Mouse (Mus musculus): ENCODE measurements around the gene Rgcc. TPM values are rescaled to one million over a fixed set of nuclear protein-coding genes. Genes with fewer than 3 reads are reported as not detected.

Rgcc gene
- polyA plus RNA-seq, 1 experiment from 2014 or later, result 62.8 TPM

DNA sequence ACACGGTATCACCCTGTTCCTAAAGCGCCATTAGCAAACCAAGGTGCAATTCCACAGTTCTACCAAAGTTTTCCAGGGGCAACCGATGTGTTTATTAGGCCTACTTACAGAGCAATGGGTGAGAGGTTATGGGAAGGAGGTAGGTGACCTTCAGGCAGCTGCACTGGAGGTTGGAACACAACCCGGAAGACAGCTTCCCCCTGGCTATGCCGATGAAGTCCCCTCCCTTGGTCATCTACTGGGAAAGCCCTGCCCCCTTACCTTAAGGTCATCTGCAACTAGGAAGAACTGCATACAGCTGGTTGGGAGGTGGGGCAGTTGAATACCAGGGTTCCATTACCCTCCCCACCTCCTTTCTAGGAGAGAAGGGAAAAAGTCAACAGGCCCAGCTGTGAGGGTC, 15.9 kb downstream of the Rgcc start:
- Histone ChIP-seq H3K4me1 (replicated peaks; ENCODE audit: control insufficient read depth, insufficient read depth, low read length) (peaks cover 15% of the 10 kb centered on the region), H3K36me3 (ENCODE audit: control insufficient read depth, insufficient read depth) (no peaks in the 10 kb centered on the region), H3K9me3 (ENCODE audit: control insufficient read depth, low read length) (no peaks in the 10 kb centered on the region), H3K27ac (ENCODE audit: low read length) (no peak overlapping the region), H3K4me3 (replicated peaks; ENCODE audit: low read length) (no peak overlapping the region), H3K4me2 (ENCODE audit: low read length) (no peak overlapping the region), H3K27me3 (replicated peaks; ENCODE audit: control insufficient read depth, insufficient read depth, low read length) (no peaks in the 10 kb centered on the region), H3K9ac (replicated peaks; ENCODE audit: low read depth, low read length) (no peak overlapping the region)
- WGBS, result 93% methylated on average over 5 of the region's 5 CpGs
- no peak for ATAC-seq

DNA sequence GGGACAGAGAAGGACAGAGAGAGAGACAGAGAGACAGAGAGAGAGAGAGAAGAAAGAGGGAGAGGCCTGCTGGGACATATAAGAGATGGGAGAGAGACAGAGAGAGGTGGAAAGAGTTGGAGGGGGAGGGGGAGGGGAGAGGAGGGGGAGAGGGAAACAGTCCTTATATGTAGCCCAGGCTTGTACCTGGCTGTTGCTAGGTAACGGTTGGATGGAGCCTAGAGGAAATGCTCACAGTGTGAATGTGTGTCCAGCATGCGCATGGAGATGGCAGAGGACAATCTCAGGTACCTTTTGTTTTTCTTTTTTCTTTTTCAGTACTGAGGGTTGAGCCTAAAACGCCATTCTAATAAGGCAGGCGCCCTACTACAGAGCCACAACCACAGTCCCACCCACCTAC, 16.8 kb downstream of the Rgcc start:
- 82% methylated on average over 4 of the region's 4 CpGs for WGBS
- Histone ChIP-seq H3K36me3 (ENCODE audit: control insufficient read depth, insufficient read depth) (no peaks in the 10 kb centered on the region), H3K9ac (replicated peaks; ENCODE audit: low read depth, low read length) (no peak overlapping the region), H3K4me3 (replicated peaks; ENCODE audit: low read length) (no peak overlapping the region), H3K27me3 (replicated peaks; ENCODE audit: control insufficient read depth, insufficient read depth, low read length) (no peaks in the 10 kb centered on the region), H3K4me2 (ENCODE audit: low read length) (no peak overlapping the region), H3K27ac (ENCODE audit: low read length) (no peak overlapping the region), H3K9me3 (ENCODE audit: control insufficient read depth, low read length) (no peaks in the 10 kb centered on the region), H3K4me1 (replicated peaks; ENCODE audit: control insufficient read depth, insufficient read depth, low read length) (peaks cover 8% of the 10 kb centered on the region)
- no peak for ATAC-seq

DNA sequence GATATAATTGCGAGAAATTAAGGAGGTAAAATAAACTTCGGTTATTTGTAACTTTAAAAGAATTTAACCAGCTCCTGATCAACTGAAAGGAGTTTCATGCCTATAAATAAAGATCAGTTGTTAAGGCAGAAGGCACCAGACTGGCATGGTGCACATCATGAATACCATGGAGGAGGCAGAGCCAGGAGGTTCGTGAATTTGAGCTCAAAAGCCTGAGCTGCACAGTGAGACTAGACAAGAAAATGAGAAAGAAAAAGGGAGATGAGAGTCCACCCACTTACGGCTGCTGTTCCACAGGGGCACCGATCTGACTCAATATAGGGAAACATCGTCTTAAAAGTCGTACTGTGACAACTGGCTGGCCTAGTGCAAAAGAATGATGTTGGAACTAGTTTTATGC, 17.5 kb downstream of the Rgcc start:
- no peaks in the 10 kb centered on the region for H3K9me3 ChIP-seq (ENCODE audit: control insufficient read depth, low read length)
- no peak overlapping the region for H3K4me3 ChIP-seq (replicated peaks; ENCODE audit: low read length)
- ATAC-seq, result no peak
- no peaks in the 10 kb centered on the region for H3K27me3 ChIP-seq (replicated peaks; ENCODE audit: control insufficient read depth, insufficient read depth, low read length)
- H3K36me3 ChIP-seq (ENCODE audit: control insufficient read depth, insufficient read depth), result no peaks in the 10 kb centered on the region
- no peak overlapping the region for H3K27ac ChIP-seq (ENCODE audit: low read length)
- H3K4me1 ChIP-seq (replicated peaks; ENCODE audit: control insufficient read depth, insufficient read depth, low read length), result peaks cover 3% of the 10 kb centered on the region
- H3K9ac ChIP-seq (replicated peaks; ENCODE audit: low read depth, low read length), result no peak overlapping the region
- no peak overlapping the region for H3K4me2 ChIP-seq (ENCODE audit: low read length)
- WGBS, result 91% methylated on average over 7 of the region's 7 CpGs

DNA sequence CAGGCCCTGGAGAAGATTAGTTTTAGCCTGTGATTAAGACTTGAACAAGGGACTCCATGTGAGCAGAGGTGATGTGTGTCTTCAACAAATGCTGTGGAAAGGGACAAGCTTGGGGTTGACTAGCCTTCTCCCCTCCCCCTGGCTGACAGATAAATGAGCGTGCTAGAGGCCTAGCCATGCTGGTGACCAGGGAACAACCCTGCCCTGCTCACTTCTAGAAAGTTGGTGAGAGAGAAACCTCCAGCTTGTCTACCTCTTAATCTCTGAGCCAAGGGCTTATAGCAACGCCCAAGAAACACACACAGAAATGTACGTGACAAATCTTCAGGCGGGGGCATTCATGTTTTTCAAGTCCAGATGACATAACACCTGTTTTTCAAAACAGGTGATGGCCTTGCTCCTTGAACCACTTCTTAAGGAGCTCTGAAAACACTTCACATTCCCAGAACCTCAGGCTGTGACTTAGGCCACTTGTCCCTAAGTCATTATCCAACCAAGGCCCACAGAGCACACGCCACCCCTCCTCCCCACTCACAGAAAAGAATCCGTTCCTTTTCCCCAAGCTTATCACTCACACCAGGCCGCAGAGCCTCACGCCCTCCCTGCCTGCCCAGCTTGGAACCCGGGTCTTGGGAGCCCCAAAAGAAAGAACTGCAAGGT, 19.4 kb downstream of the Rgcc start:
- no peaks in the 10 kb centered on the region for H3K36me3 ChIP-seq (ENCODE audit: control insufficient read depth, insufficient read depth)
- H3K4me3 ChIP-seq (replicated peaks; ENCODE audit: low read length), result no peak overlapping the region
- no peak for ATAC-seq
- H3K27me3 ChIP-seq (replicated peaks; ENCODE audit: control insufficient read depth, insufficient read depth, low read length), result no peaks in the 10 kb centered on the region
- no peaks in the 10 kb centered on the region for H3K4me1 ChIP-seq (replicated peaks; ENCODE audit: control insufficient read depth, insufficient read depth, low read length)
- no peak overlapping the region for H3K4me2 ChIP-seq (ENCODE audit: low read length)
- H3K9me3 ChIP-seq (ENCODE audit: control insufficient read depth, low read length), result no peaks in the 10 kb centered on the region
- WGBS, result 93% methylated on average over 9 of the region's 9 CpGs
- no peak overlapping the region for H3K9ac ChIP-seq (replicated peaks; ENCODE audit: low read depth, low read length)
- no peak overlapping the region for H3K27ac ChIP-seq (ENCODE audit: low read length)

GRCm38 (mm10) chr14:79280456-79280855, 21.0 kb downstream of the Rgcc start:
- Histone ChIP-seq H3K4me1 (replicated peaks; ENCODE audit: control insufficient read depth, insufficient read depth, low read length) (no peaks in the 10 kb centered on the region), H3K9me3 (ENCODE audit: control insufficient read depth, low read length) (no peaks in the 10 kb centered on the region), H3K4me2 (ENCODE audit: low read length) (no peak overlapping the region), H3K4me3 (replicated peaks; ENCODE audit: low read length) (no peak overlapping the region), H3K27ac (ENCODE audit: low read length) (no peak overlapping the region), H3K36me3 (ENCODE audit: control insufficient read depth, insufficient read depth) (no peaks in the 10 kb centered on the region), H3K27me3 (replicated peaks; ENCODE audit: control insufficient read depth, insufficient read depth, low read length) (no peaks in the 10 kb centered on the region), H3K9ac (replicated peaks; ENCODE audit: low read depth, low read length) (no peak overlapping the region)
- 94% methylated on average over 9 of the region's 9 CpGs for WGBS
- ATAC-seq, result no peak

- Histone ChIP-seq H3K36me3 (ENCODE audit: control insufficient read depth, insufficient read depth) (no peaks in the 10 kb centered on the region), H3K9me3 (ENCODE audit: control insufficient read depth, low read length) (no peaks in the 10 kb centered on the region), H3K27me3 (replicated peaks; ENCODE audit: control insufficient read depth, insufficient read depth, low read length) (no peaks in the 10 kb centered on the region), H3K4me1 (replicated peaks; ENCODE audit: control insufficient read depth, insufficient read depth, low read length) (no peaks in the 10 kb centered on the region), H3K4me2 (ENCODE audit: low read length) (no peak overlapping the region), H3K4me3 (replicated peaks; ENCODE audit: low read length) (no peak overlapping the region), H3K9ac (replicated peaks; ENCODE audit: low read depth, low read length) (no peak overlapping the region), H3K27ac (ENCODE audit: low read length) (no peak overlapping the region)
- ATAC-seq, result no peak
- WGBS, result 84% methylated on average over 1 of the region's 1 CpGs
Measured at GRCm38 (mm10) chr14:79279494-79279893, 22.0 kb downstream of the Rgcc start.

DNA sequence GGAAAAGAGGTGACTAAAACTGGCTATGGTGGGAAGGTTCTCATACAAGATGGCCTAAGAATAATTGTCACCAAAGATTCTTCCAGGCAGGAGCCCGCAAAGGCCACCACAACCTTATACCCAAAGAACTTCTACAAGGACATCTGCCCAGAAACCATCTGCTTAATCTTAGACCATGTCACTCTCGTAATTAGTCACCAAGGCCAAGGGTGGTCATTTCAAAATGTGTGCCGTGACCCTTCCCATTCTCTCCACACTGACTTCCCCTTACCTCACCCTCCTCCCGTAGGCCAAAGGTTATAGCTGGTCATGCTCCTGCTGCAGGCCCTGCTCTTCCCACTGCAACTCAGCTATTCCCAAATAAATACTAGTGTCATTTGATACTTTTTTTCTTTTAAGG, 22.5 kb downstream of the Rgcc start:
- Histone ChIP-seq H3K9me3 (ENCODE audit: control insufficient read depth, low read length) (no peaks in the 10 kb centered on the region), H3K36me3 (ENCODE audit: control insufficient read depth, insufficient read depth) (no peaks in the 10 kb centered on the region), H3K27me3 (replicated peaks; ENCODE audit: control insufficient read depth, insufficient read depth, low read length) (no peaks in the 10 kb centered on the region), H3K4me2 (ENCODE audit: low read length) (no peak overlapping the region), H3K4me1 (replicated peaks; ENCODE audit: control insufficient read depth, insufficient read depth, low read length) (no peaks in the 10 kb centered on the region), H3K4me3 (replicated peaks; ENCODE audit: low read length) (no peak overlapping the region), H3K9ac (replicated peaks; ENCODE audit: low read depth, low read length) (no peak overlapping the region), H3K27ac (ENCODE audit: low read length) (no peak overlapping the region)
- WGBS, result 90% methylated on average over 4 of the region's 4 CpGs
- no peak for ATAC-seq

GRCm38 (mm10) chr14:79277922-79278321, 23.5 kb downstream of the Rgcc start:
- Histone ChIP-seq H3K4me2 (ENCODE audit: low read length) (no peak overlapping the region), H3K9me3 (ENCODE audit: control insufficient read depth, low read length) (no peaks in the 10 kb centered on the region), H3K27me3 (replicated peaks; ENCODE audit: control insufficient read depth, insufficient read depth, low read length) (no peaks in the 10 kb centered on the region), H3K4me3 (replicated peaks; ENCODE audit: low read length) (no peak overlapping the region), H3K36me3 (ENCODE audit: control insufficient read depth, insufficient read depth) (no peaks in the 10 kb centered on the region), H3K27ac (ENCODE audit: low read length) (no peak overlapping the region), H3K9ac (replicated peaks; ENCODE audit: low read depth, low read length) (no peak overlapping the region), H3K4me1 (replicated peaks; ENCODE audit: control insufficient read depth, insufficient read depth, low read length) (no peaks in the 10 kb centered on the region)
- no peak for ATAC-seq
- WGBS, result 36% methylated on average over 7 of the region's 7 CpGs

GRCm38 (mm10) chr14:79275870-79276395, 25.5 kb downstream of the Rgcc start:
- H3K27me3 ChIP-seq (replicated peaks; ENCODE audit: control insufficient read depth, insufficient read depth, low read length), result no peaks in the 10 kb centered on the region
- no peak overlapping the region for H3K9ac ChIP-seq (replicated peaks; ENCODE audit: low read depth, low read length)
- H3K4me1 ChIP-seq (replicated peaks; ENCODE audit: control insufficient read depth, insufficient read depth, low read length), result no peaks in the 10 kb centered on the region
- H3K4me3 ChIP-seq (replicated peaks; ENCODE audit: low read length), result no peak overlapping the region
- WGBS, result 83% methylated on average over 8 of the region's 8 CpGs
- H3K27ac ChIP-seq (ENCODE audit: low read length), result no peak overlapping the region
- H3K4me2 ChIP-seq (ENCODE audit: low read length), result no peak overlapping the region
- ATAC-seq, result no peak
- H3K9me3 ChIP-seq (ENCODE audit: control insufficient read depth, low read length), result no peaks in the 10 kb centered on the region
- no peaks in the 10 kb centered on the region for H3K36me3 ChIP-seq (ENCODE audit: control insufficient read depth, insufficient read depth)

GRCm38 (mm10) chr14:79275441-79275840, 26.0 kb downstream of the Rgcc start:
- Histone ChIP-seq H3K4me2 (ENCODE audit: low read length) (no peak overlapping the region), H3K4me1 (replicated peaks; ENCODE audit: control insufficient read depth, insufficient read depth, low read length) (no peaks in the 10 kb centered on the region), H3K36me3 (ENCODE audit: control insufficient read depth, insufficient read depth) (no peaks in the 10 kb centered on the region), H3K4me3 (replicated peaks; ENCODE audit: low read length) (no peak overlapping the region), H3K9me3 (ENCODE audit: control insufficient read depth, low read length) (no peaks in the 10 kb centered on the region), H3K27me3 (replicated peaks; ENCODE audit: control insufficient read depth, insufficient read depth, low read length) (no peaks in the 10 kb centered on the region), H3K27ac (ENCODE audit: low read length) (no peak overlapping the region), H3K9ac (replicated peaks; ENCODE audit: low read depth, low read length) (no peak overlapping the region)
- 59% methylated on average over 3 of the region's 3 CpGs for WGBS
- ATAC-seq, result no peak

Data from forebrain, embryonic 16.5 days (tissue).